Mouse (Mus musculus) frontal cortex, postnatal 25 days (tissue): ENCODE measurements around the gene Vmn1r68.

Experiments used
- DNase-seq, 2 experiments: peaks; one replicate each; pipeline ENCODE4 v3.0.0; 2022; ENCODE audit warnings: low spot score in 2 of 2

Vmn1r68 gene

GRCm38 (mm10) chr7:10558385-10558784 is at the start of gene Vmn1r68:
TSS of gene Vmn1r68 (minus strand) at chr7:10558485.
- no peak for DNase-seq

GRCm38 (mm10) chr7:10495578-10495977 is 62.7 kb downstream of the Vmn1r68 start:
- no peak for DNase-seq

- DNase-seq, result peak; percentile 61 to 67
Measured at GRCm38 (mm10) chr7:10494786-10495521, 63.3 kb downstream of the Vmn1r68 start, which contains the start of gene Zik1. TSS of gene Zik1 (minus strand) at chr7:10495394.

DNA sequence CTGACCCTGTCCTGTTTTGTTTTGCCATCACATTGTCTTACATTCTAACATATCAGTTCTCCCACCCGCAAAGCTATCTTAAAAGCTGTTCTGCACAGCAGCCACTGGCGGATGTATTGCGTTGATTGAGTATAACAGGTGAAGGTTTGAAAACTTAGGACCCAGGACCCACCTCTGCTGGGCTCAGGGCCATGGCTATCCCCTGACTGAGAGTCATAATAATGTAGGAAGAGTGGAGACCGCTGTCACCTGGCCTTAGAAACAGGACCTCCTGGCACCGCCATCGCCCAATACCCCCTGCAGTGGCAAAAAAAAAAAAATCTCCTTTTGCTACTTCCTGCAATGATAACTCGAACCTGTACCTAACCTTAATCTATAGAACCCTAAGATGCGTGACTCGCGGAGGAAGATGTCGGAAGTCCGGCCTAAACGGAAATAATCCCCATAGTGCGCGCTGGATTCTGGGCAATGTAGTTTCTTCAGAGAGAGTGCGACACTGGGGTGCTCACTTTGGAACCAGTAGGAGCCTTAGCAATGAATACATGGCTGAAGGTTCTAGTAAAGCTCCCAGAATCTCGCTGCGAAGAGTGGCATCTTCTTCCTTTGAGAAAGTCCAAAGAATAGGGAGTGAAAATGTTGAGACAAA is 77.6 kb downstream of the Vmn1r68 start:
- peak in 1 of 2 experiments; percentile 12 for DNase-seq

GRCm38 (mm10) chr7:10479813-10480212 is 78.5 kb downstream of the Vmn1r68 start:
- DNase-seq, result no peak

DNA sequence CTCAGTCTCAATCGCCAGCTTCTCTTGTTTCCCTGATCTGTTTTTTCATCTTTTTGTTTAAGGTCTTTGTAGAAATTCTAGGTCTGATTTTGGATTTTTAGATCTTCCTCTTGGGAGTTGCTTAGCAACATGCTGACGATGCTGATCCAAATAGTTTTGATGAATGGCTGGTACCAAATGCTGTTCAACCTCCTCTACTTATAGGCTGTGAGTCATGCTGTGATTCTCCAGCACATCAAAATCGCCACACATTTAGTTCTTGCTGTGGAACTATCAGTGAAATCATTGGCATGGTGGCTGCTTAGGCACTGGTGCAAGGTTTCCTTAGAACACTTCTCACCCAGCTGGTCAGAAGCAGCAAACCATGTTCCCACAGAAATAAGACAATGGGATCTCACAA is 100.1 kb downstream of the Vmn1r68 start:
- peak in 1 of 2 experiments; percentile 8 for DNase-seq
